Mouse (Mus musculus): ENCODE measurements around the gene Lmln.
"Not testable (repeated sequence)": the region's sequence is repeated elsewhere in the genome, so short reads cannot be mapped to it uniquely, and the experiment has no call there.

The Lmln gene

DNA sequence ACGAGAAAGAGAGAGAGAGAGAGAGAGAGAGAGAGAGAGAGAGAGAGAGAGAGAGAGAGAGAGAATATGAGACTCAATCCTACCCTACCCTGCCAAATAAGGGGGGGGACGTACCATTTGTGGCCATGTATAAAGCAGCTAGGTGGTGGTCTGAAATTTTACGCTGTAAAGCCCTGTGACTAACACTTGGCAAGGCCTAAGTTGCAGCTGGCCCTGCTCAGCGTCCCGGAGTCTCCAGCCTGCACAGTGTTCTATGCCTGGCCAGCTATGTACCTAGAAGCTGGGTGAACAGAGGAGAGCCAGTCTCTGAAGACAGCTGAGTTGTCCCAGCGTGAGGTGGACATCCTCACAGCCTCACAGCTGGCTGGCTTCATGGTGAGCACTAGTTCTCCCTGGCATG is 64.7 kb downstream of the Lmln start:
- Histone ChIP-seq H3K36me3 (ENCODE audit: insufficient read depth, low read length) (peaks cover 28% of the 10 kb centered on the region), H3K4me1 (replicated peaks; ENCODE audit: low read depth, low read length) (peaks cover 49% of the 10 kb centered on the region), H3K9me3 (ENCODE audit: low read length) (no peaks in the 10 kb centered on the region)

DNA sequence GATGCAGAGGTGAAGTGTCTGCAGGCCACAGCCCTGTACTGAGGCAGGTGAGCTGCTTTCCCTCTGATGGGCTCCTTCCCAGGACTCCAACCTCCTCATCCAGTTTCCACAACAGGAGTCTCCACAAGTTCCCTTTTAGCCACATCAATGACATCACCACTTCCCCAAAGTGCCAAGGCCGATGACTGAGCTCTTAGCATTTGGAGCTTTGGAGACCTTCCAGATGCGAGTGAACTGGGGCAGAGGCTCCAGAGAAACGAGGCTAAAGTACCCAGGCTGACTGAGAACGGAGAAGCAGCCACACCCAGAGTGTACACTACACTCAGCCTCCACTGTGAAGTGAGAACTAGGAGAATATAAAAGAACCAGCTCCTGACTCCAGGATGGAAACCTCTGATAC is 68.4 kb downstream of the Lmln start:
- Histone ChIP-seq H3K4me1 (replicated peaks; ENCODE audit: low read depth, low read length) (peaks cover 37% of the 10 kb centered on the region), H3K27me3 (ENCODE audit: insufficient read depth, low read length) (peaks cover 18% of the 10 kb centered on the region), H3K36me3 (ENCODE audit: insufficient read depth, low read length) (no peaks in the 10 kb centered on the region), H3K9me3 (ENCODE audit: low read length) (no peaks in the 10 kb centered on the region), H3K4me3 (replicated peaks; ENCODE audit: low read length) (no peak overlapping the region)
- TF ChIP-seq NANOG (IDR thresholded peaks at IDR 0.05; ENCODE audit: borderline replicate concordance, low read length) (no peak), POU5F1 (IDR thresholded peaks at IDR 0.05; ENCODE audit: borderline replicate concordance, low read length) (no peak), CTCF (conservative IDR thresholded peaks at IDR 0.05; ENCODE audit: low read length) (no peak)

More for the DNA sequence above, 64.7 kb downstream of the Lmln start:
- TF ChIP-seq CTCF (conservative IDR thresholded peaks at IDR 0.05; ENCODE audit: low read length): no peak
- Histone ChIP-seq H3K27me3 (ENCODE audit: insufficient read depth, low read length) (no peaks in the 10 kb centered on the region), H3K4me3 (replicated peaks; ENCODE audit: low read length) (no peak overlapping the region)

DNA sequence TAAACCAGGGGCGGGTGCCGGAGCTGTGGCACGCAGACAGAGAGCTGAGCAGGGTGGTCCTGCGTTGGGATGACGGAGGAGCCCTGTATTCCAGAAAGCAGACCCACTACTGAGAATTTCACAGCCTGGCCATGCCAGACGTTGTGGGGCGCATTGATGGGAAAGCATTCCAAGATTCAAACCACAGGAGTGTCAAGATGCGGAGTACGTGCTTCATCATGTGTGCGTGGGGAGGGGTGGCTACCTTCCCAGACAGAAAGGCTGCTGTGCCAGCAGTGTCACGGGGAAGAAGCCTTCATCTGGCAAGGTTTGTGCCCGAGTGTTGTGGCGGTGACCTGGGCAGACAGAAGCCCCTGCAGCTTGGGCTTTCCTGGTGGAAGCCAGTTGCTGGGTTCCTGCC is 70.9 kb downstream of the Lmln start:
- Histone ChIP-seq H3K4me3 (replicated peaks; ENCODE audit: low read length) (peak overlapping the region; percentile 73), H3K27me3 (ENCODE audit: insufficient read depth, low read length) (peaks cover 31% of the 10 kb centered on the region), H3K4me1 (replicated peaks; ENCODE audit: low read depth, low read length) (peaks cover 32% of the 10 kb centered on the region), H3K9me3 (ENCODE audit: low read length) (no peaks in the 10 kb centered on the region), H3K36me3 (ENCODE audit: insufficient read depth, low read length) (no peaks in the 10 kb centered on the region)
- TF ChIP-seq NANOG (IDR thresholded peaks at IDR 0.05; ENCODE audit: borderline replicate concordance, low read length): no peak
- no peak for TF ChIP-seq POU5F1 (IDR thresholded peaks at IDR 0.05; ENCODE audit: borderline replicate concordance, low read length)
- no peak for TF ChIP-seq CTCF (conservative IDR thresholded peaks at IDR 0.05; ENCODE audit: low read length)

DNA sequence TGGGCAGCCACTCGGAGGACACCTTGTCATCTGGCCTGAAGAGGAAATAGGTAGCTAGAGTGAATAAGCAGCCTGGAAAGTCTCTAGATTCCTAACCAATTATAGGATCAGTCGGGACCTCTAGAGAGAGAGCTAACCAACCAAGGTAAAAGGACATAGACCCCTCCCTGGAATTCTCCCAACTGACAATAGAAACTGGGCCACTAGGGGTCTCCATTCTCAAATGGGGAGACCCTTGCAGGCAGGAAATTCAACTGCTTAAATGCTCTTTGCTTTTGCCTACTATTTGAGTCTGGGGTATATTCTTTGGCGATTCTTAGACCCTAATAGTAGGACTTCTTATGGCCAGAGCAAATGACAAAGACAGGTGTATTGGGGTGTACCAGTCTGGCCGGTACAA is 72.8 kb downstream of the Lmln start:
- no peak overlapping the region for H3K4me3 ChIP-seq (replicated peaks; ENCODE audit: low read length)
- peaks cover 44% of the 10 kb centered on the region for H3K27me3 ChIP-seq (ENCODE audit: insufficient read depth, low read length)
- H3K9me3 ChIP-seq (ENCODE audit: low read length): 0 out of 2 replicates have a peak, but pooled peaks cover 7% of the 10 kb centered on the region
- peaks cover 20% of the 10 kb centered on the region for H3K4me1 ChIP-seq (replicated peaks; ENCODE audit: low read depth, low read length)
- no peaks in the 10 kb centered on the region for H3K36me3 ChIP-seq (ENCODE audit: insufficient read depth, low read length)
- TF ChIP-seq CTCF (conservative IDR thresholded peaks at IDR 0.05; ENCODE audit: low read length) (peak; percentile 65), NANOG (IDR thresholded peaks at IDR 0.05; ENCODE audit: borderline replicate concordance, low read length) (no peak)

DNA sequence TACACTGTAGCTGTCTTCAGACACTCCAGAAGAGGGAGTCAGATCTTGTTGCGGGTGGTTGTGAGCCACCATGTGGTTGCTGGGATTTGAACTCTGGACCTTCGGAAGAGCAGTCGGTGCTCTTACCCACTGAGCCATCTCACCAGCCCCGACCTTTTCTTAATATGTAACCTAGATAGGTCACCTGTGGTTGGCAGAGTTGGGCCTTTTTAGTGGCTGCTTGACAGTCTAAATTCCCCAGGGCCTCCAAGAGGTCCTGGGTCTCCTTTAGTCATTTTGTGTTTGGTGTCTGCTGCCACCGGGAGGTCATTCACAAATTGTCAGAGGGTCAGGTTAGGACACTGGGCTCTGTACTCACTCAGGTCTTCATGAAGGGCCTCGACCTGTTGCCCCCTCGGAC is 76.7 kb downstream of the Lmln start:
- H3K4me1 ChIP-seq (replicated peaks; ENCODE audit: low read depth, low read length): peaks cover 34% of the 10 kb centered on the region
- not testable (repeated sequence) for H3K36me3 ChIP-seq (ENCODE audit: insufficient read depth, low read length); H3K9me3 ChIP-seq (ENCODE audit: low read length); H3K4me3 ChIP-seq (replicated peaks; ENCODE audit: low read length)
- peaks cover 40% of the 10 kb centered on the region for H3K27me3 ChIP-seq (ENCODE audit: insufficient read depth, low read length)

DNA sequence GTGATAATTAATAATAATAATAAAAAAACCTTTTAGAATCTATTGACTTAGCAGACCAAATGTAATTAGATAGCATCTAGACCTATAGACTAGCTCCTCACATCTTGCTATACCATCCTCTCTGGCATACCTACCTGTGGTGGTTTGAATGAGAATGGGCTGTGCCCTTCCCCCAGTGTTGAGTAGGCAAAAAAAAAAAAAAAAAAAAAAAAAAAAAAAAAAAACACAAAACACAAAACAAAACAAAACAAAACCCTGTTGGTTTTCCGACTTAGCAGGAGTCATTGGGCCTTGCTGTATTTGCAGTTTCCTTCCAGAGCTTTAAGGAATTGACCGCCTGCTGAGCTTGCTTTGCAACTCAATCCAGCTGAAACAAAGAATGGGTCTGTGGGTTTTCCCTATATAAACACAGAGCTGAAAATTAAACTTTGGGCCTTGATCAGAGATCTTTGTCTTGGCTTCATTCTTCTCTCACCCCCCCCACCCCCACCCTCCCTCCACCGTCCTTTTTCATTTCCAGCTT is 79.5 kb downstream of the Lmln start:
- Histone ChIP-seq H3K27me3 (ENCODE audit: insufficient read depth, low read length) (peaks cover 32% of the 10 kb centered on the region), H3K36me3 (ENCODE audit: insufficient read depth, low read length) (no peaks in the 10 kb centered on the region), H3K4me1 (replicated peaks; ENCODE audit: low read depth, low read length) (peaks cover 48% of the 10 kb centered on the region), H3K4me3 (replicated peaks; ENCODE audit: low read length) (no peak overlapping the region), H3K9me3 (ENCODE audit: low read length) (0 out of 2 replicates have a peak, but pooled peaks cover 7% of the 10 kb centered on the region)
- TF ChIP-seq POU5F1 (IDR thresholded peaks at IDR 0.05; ENCODE audit: borderline replicate concordance, low read length): no peak

DNA sequence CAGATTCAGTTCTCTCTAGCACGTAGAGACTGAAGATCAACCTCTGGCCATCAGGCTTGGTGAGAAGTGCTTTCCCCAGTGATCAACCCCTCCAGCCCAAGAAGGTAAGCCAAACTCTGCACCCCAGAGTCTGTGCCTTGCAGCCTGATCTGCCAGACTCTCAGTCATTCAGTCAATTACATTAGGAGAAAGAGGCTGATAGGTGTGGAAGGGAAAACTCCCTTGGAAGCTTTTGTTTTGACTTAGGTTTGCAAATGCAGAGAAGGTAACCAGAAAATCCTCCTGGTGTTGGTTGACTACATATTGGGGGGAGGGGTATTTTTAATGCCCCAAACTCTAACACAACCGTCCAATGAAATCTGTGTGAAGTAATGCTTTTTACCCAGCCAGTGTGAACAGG is 81.1 kb downstream of the Lmln start:
- peaks cover 24% of the 10 kb centered on the region for H3K27me3 ChIP-seq (ENCODE audit: insufficient read depth, low read length)
- H3K4me3 ChIP-seq (replicated peaks; ENCODE audit: low read length): no peak overlapping the region
- peaks cover 51% of the 10 kb centered on the region for H3K4me1 ChIP-seq (replicated peaks; ENCODE audit: low read depth, low read length)
- H3K9me3 ChIP-seq (ENCODE audit: low read length): 0 out of 2 replicates have a peak, but pooled peaks cover 7% of the 10 kb centered on the region
- TF ChIP-seq POU5F1 (IDR thresholded peaks at IDR 0.05; ENCODE audit: borderline replicate concordance, low read length): no peak
- peak; percentile 66; the same call in 1 of the 2 replicates for TF ChIP-seq NANOG (IDR thresholded peaks at IDR 0.05; ENCODE audit: borderline replicate concordance, low read length)
- TF ChIP-seq CTCF (conservative IDR thresholded peaks at IDR 0.05; ENCODE audit: low read length): no peak
- no peaks in the 10 kb centered on the region for H3K36me3 ChIP-seq (ENCODE audit: insufficient read depth, low read length)

DNA sequence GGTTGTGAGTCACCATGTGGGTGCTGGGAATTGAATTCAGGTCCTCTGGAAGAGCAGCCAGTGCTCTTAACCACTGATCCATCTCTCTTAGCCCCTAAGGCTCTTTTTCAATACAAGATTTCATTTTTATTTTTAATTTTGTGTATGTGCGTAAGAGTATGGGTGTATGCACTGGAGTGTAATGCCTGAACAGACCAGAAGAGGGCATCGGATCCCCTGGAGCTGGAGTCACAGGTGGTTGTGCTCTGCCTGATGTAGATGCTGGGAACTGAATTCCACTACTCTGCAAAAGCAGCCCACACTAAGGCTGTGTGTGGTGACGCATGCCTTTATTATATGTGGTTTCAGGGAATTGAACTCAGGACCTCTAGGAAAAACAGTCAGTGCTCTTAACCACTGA is 83.9 kb downstream of the Lmln start:
- TF ChIP-seq NANOG (IDR thresholded peaks at IDR 0.05; ENCODE audit: borderline replicate concordance, low read length): no peak
- TF ChIP-seq CTCF (conservative IDR thresholded peaks at IDR 0.05; ENCODE audit: low read length): peak; percentile 72
- TF ChIP-seq POU5F1 (IDR thresholded peaks at IDR 0.05; ENCODE audit: borderline replicate concordance, low read length): no peak
- Histone ChIP-seq H3K36me3 (ENCODE audit: insufficient read depth, low read length) (no peaks in the 10 kb centered on the region), H3K4me1 (replicated peaks; ENCODE audit: low read depth, low read length) (peaks cover 44% of the 10 kb centered on the region), H3K4me3 (replicated peaks; ENCODE audit: low read length) (no peak overlapping the region), H3K9me3 (ENCODE audit: low read length) (no peaks in the 10 kb centered on the region), H3K27me3 (ENCODE audit: insufficient read depth, low read length) (peaks cover 2% of the 10 kb centered on the region)

DNA sequence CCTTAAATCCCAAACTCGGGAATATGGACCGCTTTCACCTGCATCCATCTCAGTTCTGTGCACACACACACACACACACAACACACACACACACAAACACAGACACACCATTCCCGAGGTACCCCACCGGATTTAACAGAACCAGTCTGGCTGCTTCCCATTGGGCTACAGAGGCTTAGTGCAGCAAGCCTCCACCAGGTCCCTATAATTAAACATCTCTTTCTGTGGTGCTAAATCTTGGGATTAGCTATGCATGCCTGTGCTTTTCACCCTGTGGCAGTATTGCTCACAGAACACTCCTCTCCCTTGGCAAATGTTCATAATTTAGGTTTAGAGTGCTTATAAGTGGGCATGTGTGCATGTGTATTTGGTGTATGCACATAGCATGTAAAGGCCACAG is 85.8 kb downstream of the Lmln start:
- peaks cover 5% of the 10 kb centered on the region; the same call in 1 of the 2 replicates for H3K27me3 ChIP-seq (ENCODE audit: insufficient read depth, low read length)
- no peak for TF ChIP-seq POU5F1 (IDR thresholded peaks at IDR 0.05; ENCODE audit: borderline replicate concordance, low read length)
- TF ChIP-seq CTCF (conservative IDR thresholded peaks at IDR 0.05; ENCODE audit: low read length): no peak
- no peak for TF ChIP-seq NANOG (IDR thresholded peaks at IDR 0.05; ENCODE audit: borderline replicate concordance, low read length)
- H3K4me3 ChIP-seq (replicated peaks; ENCODE audit: low read length): no peak overlapping the region
- no peaks in the 10 kb centered on the region for H3K36me3 ChIP-seq (ENCODE audit: insufficient read depth, low read length)
- peaks cover 27% of the 10 kb centered on the region for H3K4me1 ChIP-seq (replicated peaks; ENCODE audit: low read depth, low read length)
- H3K9me3 ChIP-seq (ENCODE audit: low read length): no peaks in the 10 kb centered on the region

DNA sequence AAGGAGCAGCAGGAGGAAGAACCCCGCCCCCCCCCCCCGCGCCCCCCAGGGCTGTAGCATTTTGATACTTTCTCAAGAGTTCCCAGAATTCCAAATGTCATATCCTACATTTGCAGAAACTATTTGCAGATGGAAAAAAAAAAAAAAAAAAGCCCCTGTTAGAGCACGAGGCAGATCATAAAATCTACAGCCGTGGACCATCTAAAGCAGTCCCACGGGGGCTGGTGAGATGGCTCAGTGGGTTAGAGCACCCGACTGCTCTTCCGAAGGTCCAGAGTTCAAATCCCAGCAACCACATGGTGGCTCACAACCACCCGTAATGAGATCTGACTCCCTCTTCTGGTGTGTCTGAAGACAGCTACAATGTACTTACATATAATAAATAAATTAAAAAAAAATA is 88.6 kb downstream of the Lmln start:
- H3K36me3 ChIP-seq (ENCODE audit: insufficient read depth, low read length); H3K4me3 ChIP-seq (replicated peaks; ENCODE audit: low read length); H3K27me3 ChIP-seq (ENCODE audit: insufficient read depth, low read length); H3K9me3 ChIP-seq (ENCODE audit: low read length): not testable (repeated sequence)
- peaks cover 11% of the 10 kb centered on the region for H3K4me1 ChIP-seq (replicated peaks; ENCODE audit: low read depth, low read length)
